Mouse (Mus musculus): ENCODE results near the gene Cts6. TPM values are rescaled to one million over a fixed set of nuclear protein-coding genes. Genes with fewer than 3 reads are reported as not detected.

Cts6 gene
- polyA plus RNA-seq (2014; fragmentation: Illumina TruSeq; extraction: RNeasy Lipid Tissue Mini Kit (QIAGEN cat#74804); ENCODE audit: low read depth, low replicate concordance) = not detected

DNA sequence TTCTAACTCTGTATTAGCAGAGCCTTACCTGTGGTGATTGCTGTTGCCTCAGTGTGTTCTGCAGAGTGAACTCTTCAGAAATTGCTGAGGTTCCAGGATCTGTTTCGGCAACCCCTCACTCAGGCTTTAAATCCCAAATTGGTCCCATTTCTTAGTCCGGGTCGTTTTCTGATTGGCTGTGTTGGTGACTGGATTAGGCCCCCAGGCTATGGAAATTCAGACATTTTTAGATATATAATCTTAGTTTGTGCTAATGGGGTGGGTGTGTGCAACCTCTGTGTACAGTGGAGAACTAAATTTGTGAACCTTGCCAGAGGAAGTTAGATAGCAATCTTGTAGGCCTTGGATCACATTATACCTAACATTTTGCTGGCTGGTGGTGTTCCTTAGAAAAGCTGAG, at the start of gene Cts6:
Gene Cts6, minus strand, starts transcription at position 101 of the 400 bp plus-strand sequence.

GRCm38 (mm10) chr13:61164156-61164555, 39.1 kb downstream of the Cts6 start, which contains the start of gene Ctsr:
Gene Ctsr (minus strand): TSS chr13:61164256.

Other genes starting within 250 kb of the Cts6 start
- not detected for gene Ctsj, start 197.5 kb downstream of the Cts6 start, polyA plus RNA-seq (2014; fragmentation: Illumina TruSeq; extraction: RNeasy Lipid Tissue Mini Kit (QIAGEN cat#74804); ENCODE audit: low read depth, low replicate concordance)
- gene Ctsq, start 162.8 kb downstream of the Cts6 start, polyA plus RNA-seq (2014; fragmentation: Illumina TruSeq; extraction: RNeasy Lipid Tissue Mini Kit (QIAGEN cat#74804); ENCODE audit: low read depth, low replicate concordance) = not detected
- gene Ctsr, start 39.2 kb downstream of the Cts6 start, polyA plus RNA-seq (2014; fragmentation: Illumina TruSeq; extraction: RNeasy Lipid Tissue Mini Kit (QIAGEN cat#74804); ENCODE audit: low read depth, low replicate concordance) = not detected
- not detected for gene Cts8, start 51.9 kb upstream of the Cts6 start, polyA plus RNA-seq (2014; fragmentation: Illumina TruSeq; extraction: RNeasy Lipid Tissue Mini Kit (QIAGEN cat#74804); ENCODE audit: low read depth, low replicate concordance)
- not detected for gene Gm49398, start 85.4 kb upstream of the Cts6 start, polyA plus RNA-seq (2014; fragmentation: Illumina TruSeq; extraction: RNeasy Lipid Tissue Mini Kit (QIAGEN cat#74804); ENCODE audit: low read depth, low replicate concordance)
- not detected for gene Cts7, start 154.8 kb upstream of the Cts6 start, polyA plus RNA-seq (2014; fragmentation: Illumina TruSeq; extraction: RNeasy Lipid Tissue Mini Kit (QIAGEN cat#74804); ENCODE audit: low read depth, low replicate concordance)